Mouse (Mus musculus): ENCODE data around the gene Sec16a. TPM values are rescaled to one million over a fixed set of nuclear protein-coding genes. Genes with fewer than 3 reads are reported as not detected.

The Sec16a gene
- 30.4 and 32.1 TPM in 2 replicates for polyA plus RNA-seq (2016; fragmentation: Nextera tagmentation; extraction: Ambion mirVana)

DNA sequence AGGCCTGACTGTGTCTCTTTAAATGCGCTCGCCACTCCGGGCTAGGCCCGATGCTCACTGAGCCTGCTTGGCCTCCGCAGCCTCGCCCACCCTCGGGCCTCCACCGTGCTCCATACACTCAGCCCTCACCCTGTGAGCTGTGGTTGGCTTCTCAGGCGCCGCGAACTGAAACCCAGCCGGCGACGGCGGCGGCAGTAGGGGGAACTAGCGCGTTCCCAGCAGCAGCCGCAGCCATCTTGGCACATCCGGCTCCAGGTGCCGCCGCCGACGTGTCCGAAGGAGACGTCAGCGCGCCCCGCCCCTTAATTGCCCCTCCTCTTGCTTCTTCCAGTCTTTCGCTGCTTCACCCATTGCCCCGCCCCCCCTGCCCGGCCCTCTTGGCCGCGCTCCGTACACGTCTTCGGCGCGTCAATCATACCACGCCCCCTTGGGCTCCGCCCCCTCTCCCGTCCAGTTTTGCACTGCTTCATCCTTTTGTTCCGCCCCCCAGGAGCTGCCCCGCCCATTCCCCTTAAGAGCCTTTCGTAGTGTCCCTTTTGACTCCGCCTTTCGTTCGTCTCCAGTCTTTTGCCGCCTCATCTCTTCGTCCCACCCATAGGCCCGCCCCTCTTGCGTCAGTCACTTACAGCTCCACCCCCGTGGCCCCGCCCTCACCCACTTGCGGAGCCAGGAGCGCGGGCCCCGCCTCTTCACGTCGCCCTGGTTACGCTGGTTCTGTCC lies at the start of gene Sec16a:
Gene Sec16a (minus strand): TSS at position 271 of the 720 bp plus-strand sequence.
- DNase-seq (ENCODE audit: low spot score), result peak; percentile 100
- Histone ChIP-seq H3K27me3 (replicated peaks; ENCODE audit: low read depth, poor library complexity, severe bottlenecking) (no peaks in the 10 kb centered on the region), H3K9me3 (no peaks in the 10 kb centered on the region), H3K4me3 (peak within 1 kb of the TSS; percentile 92), H3K27ac (replicated peaks) (peak within 1 kb of the TSS; percentile 89), H3K36me3 (replicated peaks) (peaks cover 19% of the 10 kb centered on the region), H3K4me1 (peaks cover 44% of the 10 kb centered on the region)
- WGBS, result under 1% methylated on average over 61 of the region's 61 CpGs

DNA sequence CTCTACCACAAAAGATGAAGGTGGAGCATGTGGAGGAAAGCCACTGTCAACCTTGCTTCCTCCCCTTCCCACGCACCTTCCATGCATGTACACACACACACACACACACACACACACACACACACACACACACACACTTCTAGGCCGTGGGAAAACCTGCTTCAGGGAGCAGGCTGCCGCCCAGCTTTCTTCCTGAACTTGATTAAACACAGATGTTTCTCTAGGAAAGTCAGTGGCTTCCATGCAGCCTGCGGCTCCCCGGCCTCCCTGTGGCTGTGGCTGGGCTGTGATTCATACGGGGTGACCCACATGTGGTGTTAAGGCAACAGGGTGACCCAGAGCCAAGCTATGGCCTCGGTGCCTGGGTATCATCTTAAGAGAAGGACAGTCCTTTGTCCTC lies 49.4 kb upstream of the Sec16a start:
- Histone ChIP-seq H3K9me3 (no peaks in the 10 kb centered on the region), H3K4me3 (peak overlapping the region; percentile 37), H3K36me3 (replicated peaks) (peaks cover 57% of the 10 kb centered on the region), H3K27ac (replicated peaks) (peak overlapping the region; percentile 88), H3K27me3 (replicated peaks; ENCODE audit: low read depth, poor library complexity, severe bottlenecking) (0 out of 2 replicates have a peak, but pooled peaks cover 6% of the 10 kb centered on the region), H3K4me1 (peaks cover 100% of the 10 kb centered on the region)
- WGBS, result 39% methylated on average over 7 of the region's 7 CpGs
- peak; percentile 82 for DNase-seq (ENCODE audit: low spot score)

DNA sequence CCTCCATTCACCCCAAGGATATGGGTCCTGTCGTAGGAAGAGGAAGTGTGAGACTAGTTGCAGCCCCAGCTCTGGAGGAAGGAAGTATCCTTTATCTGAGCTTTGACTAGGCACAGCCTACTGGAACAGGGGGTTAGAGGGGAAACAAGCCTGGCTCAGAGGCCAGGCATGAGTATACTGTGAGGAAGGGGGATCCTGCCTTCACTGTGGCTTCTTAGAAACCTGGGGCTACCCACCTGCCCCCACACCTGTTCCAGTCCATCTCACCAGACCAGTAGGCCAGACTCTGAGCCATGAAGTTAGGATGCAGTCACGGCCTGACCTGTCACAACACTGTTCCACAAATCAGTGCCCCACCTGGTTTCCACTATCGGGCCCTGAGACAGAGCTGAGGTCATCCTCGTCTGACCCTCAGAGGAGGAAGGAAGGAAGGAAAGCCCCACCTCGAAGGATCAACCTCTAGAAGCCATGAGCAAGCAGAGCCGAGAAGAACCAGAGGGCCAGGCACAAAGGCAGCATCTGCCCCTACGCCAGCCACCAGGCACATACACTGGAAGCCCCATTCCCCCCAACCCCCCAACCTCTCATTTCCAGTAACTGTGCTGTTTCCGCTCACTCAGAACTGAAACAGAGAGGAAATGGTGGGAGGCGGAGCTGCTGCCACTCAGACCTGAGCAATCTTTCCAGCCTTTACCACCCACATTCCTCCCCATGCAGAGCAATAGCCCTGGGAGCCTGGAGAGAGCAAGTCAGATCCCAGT lies 48.2 kb upstream of the Sec16a start:
- H3K4me3 ChIP-seq, result peak overlapping the region; percentile 37
- H3K27ac ChIP-seq (replicated peaks), result peak overlapping the region; percentile 88
- H3K9me3 ChIP-seq, result no peaks in the 10 kb centered on the region
- no peaks in the 10 kb centered on the region for H3K27me3 ChIP-seq (replicated peaks; ENCODE audit: low read depth, poor library complexity, severe bottlenecking)
- peaks cover 45% of the 10 kb centered on the region for H3K36me3 ChIP-seq (replicated peaks)
- peak; percentile 59 for DNase-seq (ENCODE audit: low spot score)
- peaks cover 100% of the 10 kb centered on the region for H3K4me1 ChIP-seq
- WGBS, result 24% methylated on average over 9 of the region's 9 CpGs

DNA sequence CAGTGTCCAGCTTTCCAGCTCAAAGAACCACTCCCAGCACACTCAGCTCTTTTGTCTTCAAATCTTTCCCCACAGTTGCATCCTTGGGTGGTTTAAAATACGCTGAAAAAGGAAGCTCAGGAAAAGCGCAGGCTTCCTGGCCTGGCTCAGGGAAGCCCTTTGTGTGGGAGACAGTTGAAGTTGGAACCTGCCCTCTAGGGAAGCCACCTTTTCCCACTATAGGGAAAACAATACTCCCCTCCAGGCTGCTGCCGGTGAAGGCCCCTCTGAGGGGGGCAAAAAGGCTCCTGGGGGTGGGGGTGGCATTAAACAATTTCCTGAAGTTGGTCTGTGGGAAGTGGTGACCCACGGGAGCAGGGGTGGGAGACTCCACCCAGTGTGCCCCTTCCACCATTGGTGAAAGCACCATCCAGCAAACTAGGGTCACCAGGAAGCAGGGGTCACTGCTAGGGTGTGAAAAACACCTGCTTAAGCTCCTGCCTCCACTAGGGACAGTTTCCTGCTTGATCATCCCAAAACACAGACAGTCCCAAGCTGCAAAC lies 45.8 kb upstream of the Sec16a start:
- Histone ChIP-seq H3K9me3 (no peaks in the 10 kb centered on the region), H3K36me3 (replicated peaks) (peaks cover 23% of the 10 kb centered on the region; the same call in 1 of the 2 replicates), H3K27ac (replicated peaks) (peak overlapping the region; percentile 88), H3K4me3 (peak overlapping the region; percentile 25; the same call in 1 of the 2 replicates), H3K4me1 (peaks cover 100% of the 10 kb centered on the region), H3K27me3 (replicated peaks; ENCODE audit: low read depth, poor library complexity, severe bottlenecking) (no peaks in the 10 kb centered on the region)
- no peak for DNase-seq (ENCODE audit: low spot score)
- WGBS, result 37% methylated on average over 4 of the region's 4 CpGs

DNA sequence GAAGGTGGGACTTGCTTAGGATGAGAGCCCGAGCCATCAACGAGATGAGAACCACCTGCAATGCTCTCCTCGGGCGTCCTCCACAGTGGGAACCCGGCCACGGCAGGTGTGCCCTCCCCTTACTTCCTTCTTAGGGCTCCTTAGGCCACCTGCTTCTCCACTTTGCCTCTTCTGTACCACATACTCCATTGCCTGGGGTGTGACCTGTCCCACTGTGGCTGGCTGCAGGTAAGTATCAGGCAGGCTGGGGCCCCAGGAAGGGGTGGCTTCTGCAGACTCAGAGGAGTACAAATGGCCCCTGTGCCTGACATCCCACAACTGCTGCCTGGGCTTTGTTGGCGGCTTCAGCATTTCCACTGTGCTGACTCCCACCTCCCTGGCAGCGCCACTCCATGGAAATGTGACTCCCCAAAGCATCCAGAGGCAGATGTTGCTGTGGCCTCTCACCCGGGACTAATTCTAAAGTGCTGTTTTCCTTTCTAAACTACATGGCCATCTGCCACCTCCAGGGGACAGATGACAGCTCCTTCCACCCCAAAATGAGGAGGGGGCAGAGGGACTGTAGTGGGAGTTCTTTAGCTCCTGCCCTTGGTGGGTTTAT lies 43.6 kb upstream of the Sec16a start:
- Histone ChIP-seq H3K4me3 (peak overlapping the region; percentile 36; the same call in 1 of the 2 replicates), H3K4me1 (peaks cover 98% of the 10 kb centered on the region), H3K36me3 (replicated peaks) (peaks cover 26% of the 10 kb centered on the region), H3K9me3 (no peaks in the 10 kb centered on the region), H3K27me3 (replicated peaks; ENCODE audit: low read depth, poor library complexity, severe bottlenecking) (no peaks in the 10 kb centered on the region), H3K27ac (replicated peaks) (peak overlapping the region; percentile 88)
- peak; percentile 58 for DNase-seq (ENCODE audit: low spot score)
- WGBS, result 51% methylated on average over 9 of the region's 9 CpGs

DNA sequence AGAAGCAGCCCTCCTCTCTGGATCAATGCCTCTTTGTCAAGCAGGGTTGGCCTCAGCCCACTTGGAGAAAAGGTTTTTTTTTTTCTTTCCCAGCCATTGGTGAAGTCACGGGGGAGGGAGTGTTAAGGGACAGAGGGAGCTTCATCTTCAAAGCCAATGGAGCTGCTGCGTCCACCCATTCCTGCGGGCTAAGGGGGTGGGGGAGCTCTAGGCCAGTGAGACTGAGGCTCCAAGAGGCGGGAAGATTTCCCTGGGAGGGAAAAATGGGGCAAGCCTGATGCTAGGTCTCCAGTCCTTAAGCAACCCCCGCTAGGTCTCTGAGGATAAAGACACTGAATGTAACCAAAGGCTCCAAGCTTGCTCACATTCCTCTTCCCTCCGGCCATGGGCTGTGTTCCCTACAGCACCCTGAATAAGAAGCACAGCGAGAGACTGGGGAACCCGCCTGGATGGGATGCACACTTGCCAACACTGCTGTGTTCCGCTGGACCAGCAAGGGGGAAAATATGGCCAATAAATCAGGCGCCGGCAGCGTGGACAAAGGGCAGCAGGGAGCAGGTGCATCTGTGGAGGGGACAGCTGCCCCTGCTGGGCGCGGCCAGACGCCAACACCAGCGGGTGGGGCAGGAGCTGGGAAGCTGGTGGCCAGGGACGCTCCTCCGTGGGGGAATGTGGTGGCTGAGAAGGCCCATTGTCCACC lies 42.5 kb upstream of the Sec16a start:
- DNase-seq (ENCODE audit: low spot score), result peak; percentile 68
- WGBS, result 30% methylated on average over 18 of the region's 18 CpGs

DNA sequence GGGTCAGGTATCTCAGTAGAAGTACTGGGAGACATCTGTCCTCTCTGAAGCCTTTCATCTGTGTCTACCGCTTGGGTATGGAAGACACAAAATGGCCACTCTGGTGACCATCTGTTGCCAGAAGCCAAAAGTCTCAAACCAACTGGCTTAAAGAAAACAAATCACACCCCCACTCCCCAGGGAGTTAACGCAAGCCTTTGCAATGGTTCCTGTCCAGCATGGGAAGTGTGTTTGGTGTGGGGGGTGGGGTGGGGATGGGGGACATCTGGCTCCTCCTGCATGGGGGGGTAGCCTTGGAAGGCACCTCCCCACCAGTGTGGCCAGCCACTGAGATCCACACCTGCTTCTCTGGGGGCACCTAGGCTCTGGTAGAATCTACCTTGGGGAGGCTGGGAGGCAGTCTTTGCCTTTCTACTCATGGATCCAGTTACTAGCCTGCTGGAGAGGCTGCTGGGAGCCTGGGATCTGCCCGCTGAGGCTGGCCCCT lies 41.9 kb upstream of the Sec16a start:
- H3K36me3 ChIP-seq (replicated peaks), result peaks cover 44% of the 10 kb centered on the region

More for the DNA sequence above, 42.5 kb upstream of the Sec16a start:
- Histone ChIP-seq H3K9me3 (no peaks in the 10 kb centered on the region), H3K36me3 (replicated peaks) (peaks cover 38% of the 10 kb centered on the region), H3K27ac (replicated peaks) (peak overlapping the region; percentile 88), H3K27me3 (replicated peaks; ENCODE audit: low read depth, poor library complexity, severe bottlenecking) (no peaks in the 10 kb centered on the region), H3K4me3 (peak overlapping the region; percentile 36), H3K4me1 (peaks cover 95% of the 10 kb centered on the region)

DNA sequence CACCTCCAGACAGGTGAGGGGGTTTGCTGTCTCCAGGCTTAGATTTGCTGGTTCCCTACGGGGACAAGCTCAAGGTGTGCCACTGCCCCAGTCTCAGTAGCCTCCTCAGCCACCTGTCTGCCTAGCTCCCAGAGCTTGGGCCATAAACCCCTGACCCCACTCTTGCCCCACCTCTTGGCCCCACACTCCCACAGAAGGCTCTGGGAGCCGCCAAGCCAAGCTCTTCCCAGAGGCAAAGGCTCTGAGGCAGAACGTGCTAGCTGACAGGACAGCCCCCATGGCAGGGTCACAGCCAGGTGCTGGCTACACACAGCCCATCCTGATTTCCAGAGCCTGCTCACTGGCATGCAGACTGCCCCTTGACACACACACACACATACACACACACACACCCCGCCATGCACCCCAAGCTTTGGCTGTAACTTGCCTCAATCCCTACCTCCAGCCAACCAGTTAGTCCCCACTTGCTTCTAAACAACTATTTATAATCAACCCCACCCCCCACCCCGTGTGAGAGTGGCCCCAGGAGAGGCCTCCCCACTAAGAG lies 41.3 kb upstream of the Sec16a start:
- Histone ChIP-seq H3K4me1 (peaks cover 90% of the 10 kb centered on the region), H3K36me3 (replicated peaks) (peaks cover 46% of the 10 kb centered on the region), H3K27me3 (replicated peaks; ENCODE audit: low read depth, poor library complexity, severe bottlenecking) (no peaks in the 10 kb centered on the region), H3K9me3 (no peaks in the 10 kb centered on the region), H3K4me3 (peak overlapping the region; percentile 36), H3K27ac (replicated peaks) (peak overlapping the region; percentile 88)
- 30% methylated on average over 5 of the region's 5 CpGs for WGBS
- no peak for DNase-seq (ENCODE audit: low spot score)

More for the DNA sequence above, 41.9 kb upstream of the Sec16a start:
- DNase-seq (ENCODE audit: low spot score), result peak; percentile 58
- Histone ChIP-seq H3K9me3 (no peaks in the 10 kb centered on the region), H3K4me1 (peaks cover 95% of the 10 kb centered on the region), H3K4me3 (peak overlapping the region; percentile 36), H3K27me3 (replicated peaks; ENCODE audit: low read depth, poor library complexity, severe bottlenecking) (no peaks in the 10 kb centered on the region), H3K27ac (replicated peaks) (peak overlapping the region; percentile 88)
- WGBS, result 14% methylated on average over 3 of the region's 3 CpGs

DNA sequence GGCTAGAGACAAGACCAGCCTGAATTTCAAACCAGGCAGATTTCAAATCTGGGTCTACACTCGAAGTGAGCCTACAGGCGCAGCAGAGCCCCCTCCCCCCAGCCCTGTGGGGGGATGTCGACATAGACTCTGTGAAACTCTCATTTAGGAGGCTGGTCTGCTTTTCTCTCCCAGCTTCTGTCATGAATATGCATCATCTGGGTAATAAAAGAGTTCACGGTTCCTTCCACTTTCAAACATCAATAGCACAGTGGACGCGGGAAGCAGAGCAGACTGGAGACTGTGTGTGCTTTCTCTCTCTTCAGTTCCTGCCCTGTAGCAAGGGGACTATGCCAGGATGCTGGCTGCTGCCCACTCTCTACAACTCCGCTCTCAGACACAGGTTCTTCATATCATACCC lies 40.7 kb upstream of the Sec16a start:
- 51% methylated on average over 7 of the region's 7 CpGs for WGBS
- H3K9me3 ChIP-seq, result no peaks in the 10 kb centered on the region
- no peaks in the 10 kb centered on the region for H3K27me3 ChIP-seq (replicated peaks; ENCODE audit: low read depth, poor library complexity, severe bottlenecking)
- peaks cover 84% of the 10 kb centered on the region for H3K4me1 ChIP-seq
- peaks cover 52% of the 10 kb centered on the region for H3K36me3 ChIP-seq (replicated peaks)
- no peak for DNase-seq (ENCODE audit: low spot score)
- peak overlapping the region; percentile 36 for H3K4me3 ChIP-seq
- peak overlapping the region; percentile 88 for H3K27ac ChIP-seq (replicated peaks)

DNA sequence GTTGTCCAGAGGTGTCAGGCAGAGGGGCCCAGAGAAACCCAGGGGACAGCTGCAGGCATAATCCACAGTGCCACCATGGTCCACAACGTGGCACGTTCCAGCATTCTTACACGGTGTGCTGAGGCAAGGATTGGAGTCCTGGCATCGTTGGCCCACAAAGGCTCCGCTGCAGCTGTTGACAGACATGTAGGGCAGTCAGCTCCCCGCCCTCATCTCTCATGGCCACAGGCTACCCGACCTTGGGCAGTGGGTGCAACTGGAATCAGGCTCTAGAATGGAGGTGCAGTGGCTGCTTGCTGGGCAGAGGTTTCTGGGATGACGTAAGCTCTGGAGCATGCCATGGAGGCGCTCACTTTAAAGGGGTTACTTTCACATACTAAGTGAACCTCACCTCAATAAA lies 40.3 kb upstream of the Sec16a start:
- H3K27me3 ChIP-seq (replicated peaks; ENCODE audit: low read depth, poor library complexity, severe bottlenecking), result no peaks in the 10 kb centered on the region
- peaks cover 54% of the 10 kb centered on the region for H3K36me3 ChIP-seq (replicated peaks)
- peak overlapping the region; percentile 21; the same call in 1 of the 2 replicates for H3K4me3 ChIP-seq
- H3K4me1 ChIP-seq, result peaks cover 79% of the 10 kb centered on the region
- H3K9me3 ChIP-seq, result no peaks in the 10 kb centered on the region
- 86% methylated on average over 9 of the region's 9 CpGs for WGBS
- no peak for DNase-seq (ENCODE audit: low spot score)
- H3K27ac ChIP-seq (replicated peaks), result peak overlapping the region; percentile 88

DNA sequence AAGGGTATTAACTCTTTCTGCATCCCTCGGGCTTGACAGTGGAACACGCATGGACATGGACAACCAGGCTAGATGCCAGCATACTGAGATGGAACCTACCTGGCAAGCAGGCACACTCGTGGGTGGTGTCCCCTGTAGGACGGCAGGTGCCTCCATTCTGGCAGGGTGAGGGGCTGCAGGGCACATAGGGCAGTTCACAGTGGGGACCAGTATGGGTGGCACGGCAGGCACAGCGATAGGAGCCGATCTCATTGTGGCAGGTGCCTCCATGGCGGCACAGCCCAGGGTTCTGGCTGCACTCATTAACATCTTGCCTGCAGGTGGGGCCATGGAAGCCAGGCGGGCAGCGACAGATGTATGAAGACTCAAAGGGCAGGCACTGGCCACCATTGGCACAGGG lies 39.2 kb upstream of the Sec16a start:
- Histone ChIP-seq H3K9me3 (no peaks in the 10 kb centered on the region), H3K27ac (replicated peaks) (0 out of 2 replicates have a peak overlapping the region, but pooled peaks have one; percentile 1), H3K27me3 (replicated peaks; ENCODE audit: low read depth, poor library complexity, severe bottlenecking) (no peaks in the 10 kb centered on the region), H3K4me1 (peaks cover 70% of the 10 kb centered on the region), H3K36me3 (replicated peaks) (peaks cover 63% of the 10 kb centered on the region), H3K4me3 (no peak overlapping the region)
- no peak for DNase-seq (ENCODE audit: low spot score)
- WGBS, result 94% methylated on average over 10 of the region's 10 CpGs
